Mouse (Mus musculus): ENCODE measurements around the gene Lzic.

DNA sequence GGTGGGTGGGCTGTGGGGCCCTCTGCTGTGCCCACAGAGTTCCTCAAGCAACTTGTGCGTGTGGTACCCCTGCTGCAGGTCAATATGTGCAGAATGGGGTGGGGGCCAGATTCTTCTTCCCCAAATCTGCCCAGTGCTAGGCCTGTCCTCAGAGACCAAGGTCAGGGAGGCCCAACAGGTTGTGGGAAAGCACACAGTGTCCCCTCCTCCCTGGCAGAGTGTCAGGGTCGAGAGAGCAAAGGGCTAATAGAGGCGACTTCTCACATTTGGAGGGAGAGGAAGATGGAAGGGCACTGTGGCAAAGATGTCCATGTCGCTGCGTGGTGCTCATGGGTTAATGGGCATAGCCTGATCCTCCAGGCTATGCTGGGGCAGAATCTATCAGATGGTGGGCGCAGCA is 40.8 kb downstream of the Lzic start:
- TF ChIP-seq CTCF (IDR thresholded peaks at IDR 0.05; ENCODE audit: control insufficient read depth, insufficient read depth, insufficient replicate concordance, low read depth, low read length) (no peak), POLR2A (IDR thresholded peaks at IDR 0.05; ENCODE audit: control insufficient read depth, low read depth, low read length) (no peak)

Data from testis, adult 2 months (tissue).